In genomic region chr3:98414296-98414695, GRCm38 (mm10) we compare ENCODE assay signal across 18 mouse cellular contexts. TPM values are rescaled to one million over a fixed set of nuclear protein-coding genes. Genes with fewer than 3 reads are reported as not detected.
A peak's percentile ranks its signal among the peaks of the same experiment; 100 is the strongest.
DNase-seq lines count a peak whose midpoint lies in the region; ATAC-seq and TF ChIP-seq lines count a peak whose summit lies in the region.
"Had no signal": no experiment of that assay in that cellular context is flagged by ENCODE, and none has a peak within 500 bp of the region (broad histone marks: within the 10 kb centered on the region; RNA-seq: fewer than 3 reads in every experiment).

No protein-coding gene starts in this region.

- TF ChIP-seq EP300 in heart, postnatal 0 days (IDR thresholded peaks at IDR 0.05; ENCODE audit: low read depth): peak; percentile 79

- ATAC-seq in heart, embryonic 11.5 days (replicated peaks; ENCODE audit: insufficient number of reproducible peaks, low FRiP score, low TSS enrichment): no peak
- peak; percentile 36; the same call in 1 of the 2 replicates for ATAC-seq in heart, postnatal 0 days (ENCODE audit: insufficient read depth, low read depth)

- no peak for TF ChIP-seq POLR2A in kidney, adult 2 months (IDR thresholded peaks at IDR 0.05; ENCODE audit: low read depth, low read length)
- no peak for TF ChIP-seq POLR2A in thymus, adult 2 months (IDR thresholded peaks at IDR 0.05; ENCODE audit: control insufficient read depth, extremely low read depth, insufficient read depth, low read length, poor library complexity)

- H3K4me1 ChIP-seq in kidney, adult 2 months (ENCODE audit: control insufficient read depth, insufficient read depth, low read length): peaks cover 35% of the 10 kb centered on the region; the same call in 1 of the 2 replicates
- peaks cover 55% of the 10 kb centered on the region for H3K4me1 ChIP-seq in heart, embryonic 11.5 days (ENCODE audit: control insufficient read depth, insufficient read depth, low read length)
- H3K4me1 ChIP-seq in heart, postnatal 0 days (ENCODE audit: control insufficient read depth, insufficient read depth): peaks cover 71% of the 10 kb centered on the region
- peaks cover 10% of the 10 kb centered on the region for H3K4me1 ChIP-seq in thymus, adult 2 months (replicated peaks; ENCODE audit: control insufficient read depth, insufficient read depth, low read length)
- H3K4me1 ChIP-seq: embryonic facial prominence, embryonic 10.5 days had no signal

- H3K4me3 ChIP-seq in kidney, adult 2 months (ENCODE audit: insufficient read depth, low read depth, low read length): no peak overlapping the region
- no peak overlapping the region for H3K4me3 ChIP-seq in heart, embryonic 11.5 days (ENCODE audit: low read depth, low read length)
- H3K4me3 ChIP-seq in heart, postnatal 0 days (ENCODE audit: low read depth, low read length): no peak overlapping the region
- H3K4me3 ChIP-seq in thymus, adult 2 months (ENCODE audit: control insufficient read depth, insufficient read depth, low read length): no peak overlapping the region
- H3K4me3 ChIP-seq: embryonic facial prominence, embryonic 10.5 days; layer of hippocampus, adult 2 months had no signal

- peak overlapping the region; percentile 15; the same call in 1 of the 2 replicates for H3K27ac ChIP-seq in kidney, adult 2 months (ENCODE audit: insufficient read depth, low read depth, low read length)
- peak overlapping the region; percentile 85 for H3K27ac ChIP-seq in heart, embryonic 11.5 days (ENCODE audit: low read depth, low read length)
- H3K27ac ChIP-seq in heart, postnatal 0 days (ENCODE audit: low read depth): peak overlapping the region; percentile 91
- no peak overlapping the region for H3K27ac ChIP-seq in thymus, adult 2 months (ENCODE audit: control insufficient read depth, insufficient read depth, low read length)
- H3K27ac ChIP-seq: embryonic facial prominence, embryonic 10.5 days had no signal

- DNase-seq in kidney, adult 2 months: peak; percentile 45
- DNase-seq in kidney, postnatal 4 days: no peak
- DNase-seq in heart, postnatal 0 days (ENCODE audit: low spot score): peak; percentile 74
- DNase-seq in lung, postnatal 10 days: peak; percentile 75
- no peak for DNase-seq in urinary bladder, adult 2 months (ENCODE audit: low spot score)
- no peak for DNase-seq in thymus, adult 2 months
- DNase-seq in urinary bladder, postnatal 4 days (ENCODE audit: low spot score in 2 of 2): no peak
- DNase-seq: adrenal gland, postnatal 14 days; cerebellum, postnatal 10 days had no signal

- 0 out of 2 replicates have a peak overlapping the region, but pooled peaks have one; percentile 5 for H3K4me2 ChIP-seq in heart, embryonic 11.5 days
- H3K4me2 ChIP-seq in heart, postnatal 0 days (ENCODE audit: low read depth, low read length): no peak overlapping the region
- H3K4me2 ChIP-seq: liver, embryonic 11.5 days had no signal

- no peaks in the 10 kb centered on the region for H3K36me3 ChIP-seq in kidney, adult 2 months (ENCODE audit: control insufficient read depth, insufficient read depth, low read length)
- H3K36me3 ChIP-seq in heart, embryonic 11.5 days (ENCODE audit: control insufficient read depth, insufficient read depth, low read length): no peaks in the 10 kb centered on the region
- H3K36me3 ChIP-seq in heart, postnatal 0 days (replicated peaks; ENCODE audit: control insufficient read depth, insufficient read depth, low read length): no peaks in the 10 kb centered on the region
- H3K36me3 ChIP-seq in thymus, adult 2 months (ENCODE audit: control insufficient read depth, insufficient read depth, low read length): no peaks in the 10 kb centered on the region

- no peak overlapping the region; the same call in 1 of the 2 replicates for H3K9ac ChIP-seq in heart, embryonic 11.5 days (ENCODE audit: low read depth, low read length)
- H3K9ac ChIP-seq in heart, postnatal 0 days (replicated peaks; ENCODE audit: low read depth, low read length): no peak overlapping the region; the same call in 1 of the 2 replicates

- H3K27me3 ChIP-seq in kidney, adult 2 months (replicated peaks; ENCODE audit: control insufficient read depth, insufficient read depth, low read length): no peaks in the 10 kb centered on the region
- H3K27me3 ChIP-seq in heart, embryonic 11.5 days (ENCODE audit: control insufficient read depth, insufficient read depth, low read length): no peaks in the 10 kb centered on the region
- H3K27me3 ChIP-seq in heart, postnatal 0 days (ENCODE audit: control insufficient read depth, insufficient read depth, low read length): no peaks in the 10 kb centered on the region
- no peaks in the 10 kb centered on the region for H3K27me3 ChIP-seq in thymus, adult 2 months (ENCODE audit: control insufficient read depth, insufficient read depth, low read length)

- TF ChIP-seq CTCF in kidney, adult 2 months (conservative IDR thresholded peaks at IDR 0.05; ENCODE audit: insufficient read depth, insufficient read length, low read depth, low read length): no peak
- TF ChIP-seq CTCF in heart, postnatal 0 days (IDR thresholded peaks at IDR 0.05; ENCODE audit: low read depth): no peak
- TF ChIP-seq CTCF in thymus, adult 2 months (IDR thresholded peaks at IDR 0.05; ENCODE audit: borderline replicate concordance, control insufficient read depth, extremely low read depth, insufficient read depth, low read length, poor library complexity): no peak

- H3K9me3 ChIP-seq in heart, embryonic 11.5 days (replicated peaks; ENCODE audit: control insufficient read depth, low read length): no peaks in the 10 kb centered on the region
- no peaks in the 10 kb centered on the region for H3K9me3 ChIP-seq in heart, postnatal 0 days (replicated peaks; ENCODE audit: control insufficient read depth, low read length)
- H3K9me3 ChIP-seq: embryonic facial prominence, embryonic 10.5 days had no signal

- WGBS in kidney, adult 2 months: 56% methylated on average over 3 of the region's 3 CpGs
- 37% methylated on average over 3 of the region's 3 CpGs for WGBS in heart, embryonic 11.5 days (ENCODE audit: insufficient replicate concordance)
- WGBS in heart, postnatal 0 days: 38% methylated on average over 3 of the region's 3 CpGs
- 96% methylated on average over 3 of the region's 3 CpGs for WGBS in thymus, adult 2 months

RNA-seq across cellular contexts. Expression of gene Zfp697, which starts 32.0 kb away (rescaled TPM):
- polyA plus RNA-seq in kidney, adult 2 months (2012; rRNA removed): 14.7 and 16.2 TPM in 2 replicates
- 8.2 and 12.1 TPM in 2 replicates for polyA plus RNA-seq in heart, embryonic 11.5 days (2014; fragmentation: Nextera tagmentation; extraction: Ambion mirVana)
- total RNA-seq in heart, postnatal 0 days (2014; rRNA removed; ENCODE audit: low replicate concordance): 10.4 and 20.8 TPM in 2 replicates
- 9.4 and 9.6 TPM in 2 replicates for polyA plus RNA-seq in heart, postnatal 0 days (2015; fragmentation: Nextera tagmentation; extraction: Ambion mirVana)
- 1.9 TPM in 2 replicates for polyA plus RNA-seq in urinary bladder, adult 2 months (2012; rRNA removed)
- 0.66 and 0.96 TPM in 2 replicates for polyA plus RNA-seq in thymus, adult 2 months (2012; rRNA removed)

RNA-seq across cellular contexts. Expression of gene Gm4450, which starts 42.6 kb away (rescaled TPM):
- 306 and 370 TPM in 2 replicates for polyA plus RNA-seq in kidney, adult 2 months (2012; rRNA removed)
- not detected in 2 replicates for polyA plus RNA-seq in heart, embryonic 11.5 days (2014; fragmentation: Nextera tagmentation; extraction: Ambion mirVana)
- total RNA-seq in heart, postnatal 0 days (2014; rRNA removed; ENCODE audit: low replicate concordance): not detected in 2 replicates
- polyA plus RNA-seq in heart, postnatal 0 days (2015; fragmentation: Nextera tagmentation; extraction: Ambion mirVana): not detected in 2 replicates
- polyA plus RNA-seq in urinary bladder, adult 2 months (2012; rRNA removed): not detected in 2 replicates
- polyA plus RNA-seq in thymus, adult 2 months (2012; rRNA removed): not detected in 2 replicates
- total RNA-seq: heart, postnatal 14 days; layer of hippocampus, adult 2 months; left cerebral cortex, postnatal 10 days; megakaryocyte, adult 5-6 weeks; MEL had no signal
- polyA plus RNA-seq: embryonic facial prominence, embryonic 10.5 days; frontal cortex, adult 2 months; liver, embryonic 11.5 days had no signal

Comparison
In these comparisons a context has a peak if more than half of its experiments do, and no peak if none do; other contexts are left out.
1. DNase-seq: peak in kidney, adult 2 months (single experiment), heart, postnatal 0 days (single experiment) and lung, postnatal 10 days (single experiment); none in kidney, postnatal 4 days (0 of 2), urinary bladder, adult 2 months (single experiment), thymus, adult 2 months (single experiment) and urinary bladder, postnatal 4 days (0 of 2).
2. RNA of gene Gm4450, which starts 42.6 kb away (polyA plus RNA-seq): 306 to 370 TPM in kidney, adult 2 months; not detected in thymus, adult 2 months, not detected in heart, embryonic 11.5 days, not detected in heart, postnatal 0 days and not detected in urinary bladder, adult 2 months; every median in the first group is over 100 times any median in the second.